Mouse (Mus musculus): ENCODE results near the gene 4833439L19Rik. TPM values are rescaled to one million over a fixed set of nuclear protein-coding genes. Genes with fewer than 3 reads are reported as not detected.

Gene 4833439L19Rik
- polyA plus RNA-seq, 2 experiments, result 22.2 to 36.1 TPM

DNA sequence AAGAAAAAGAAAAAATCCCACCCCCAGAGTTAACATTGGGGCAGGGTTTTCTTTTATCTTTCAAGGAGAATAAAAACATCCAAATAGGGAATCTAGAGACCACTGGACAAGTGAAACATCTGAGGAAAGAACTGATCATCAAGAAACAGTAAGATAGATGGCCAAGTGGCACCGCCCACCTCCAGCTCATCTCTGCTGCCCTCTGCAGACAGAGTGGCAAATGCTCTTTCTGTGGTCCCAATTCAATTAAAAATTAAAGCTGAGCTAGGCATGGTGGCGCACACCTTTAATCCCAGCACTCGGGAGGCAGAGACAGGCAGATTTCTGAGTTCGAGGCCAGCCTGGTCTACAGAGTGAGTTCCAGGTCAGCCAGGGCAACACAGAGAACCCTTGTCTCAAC is 45.0 kb downstream of the 4833439L19Rik start:
- Histone ChIP-seq H3K9me3 (ENCODE audit: control insufficient read depth, low read length) (no peaks in the 10 kb centered on the region), H3K36me3 (replicated peaks; ENCODE audit: control insufficient read depth, insufficient read depth, low read depth) (no peaks in the 10 kb centered on the region; the same call in 1 of the 2 replicates), H3K9ac (replicated peaks) (no peak overlapping the region), H3K27me3 (ENCODE audit: control insufficient read depth, insufficient read depth, low read length) (no peaks in the 10 kb centered on the region), H3K4me3 (ENCODE audit: insufficient read depth in 1 of 2, low read depth in 2 of 2, low read length in 2 of 2) (no peak overlapping the region), H3K4me2 (ENCODE audit: low read depth) (no peak overlapping the region), H3K27ac (no peak overlapping the region), H3K4me1 (replicated peaks; ENCODE audit: control insufficient read depth in 2 of 2, insufficient read depth in 2 of 2, low read length in 1 of 2) (no peaks in the 10 kb centered on the region)
- TF ChIP-seq CTCF (IDR thresholded peaks at IDR 0.05; ENCODE audit: low read depth), result peak; percentile 66
- TF ChIP-seq EP300 (IDR thresholded peaks at IDR 0.05; ENCODE audit: low read depth), result no peak
- DNase-seq (ENCODE audit: low read depth in 3 of 3, low spot score in 3 of 3), result peak in 1 of 3 experiments; percentile 11
- no peak for ATAC-seq (ENCODE audit: insufficient read depth)
- 67% methylated on average over 4 of the region's 4 CpGs for WGBS (ENCODE audit: insufficient replicate concordance)

DNA sequence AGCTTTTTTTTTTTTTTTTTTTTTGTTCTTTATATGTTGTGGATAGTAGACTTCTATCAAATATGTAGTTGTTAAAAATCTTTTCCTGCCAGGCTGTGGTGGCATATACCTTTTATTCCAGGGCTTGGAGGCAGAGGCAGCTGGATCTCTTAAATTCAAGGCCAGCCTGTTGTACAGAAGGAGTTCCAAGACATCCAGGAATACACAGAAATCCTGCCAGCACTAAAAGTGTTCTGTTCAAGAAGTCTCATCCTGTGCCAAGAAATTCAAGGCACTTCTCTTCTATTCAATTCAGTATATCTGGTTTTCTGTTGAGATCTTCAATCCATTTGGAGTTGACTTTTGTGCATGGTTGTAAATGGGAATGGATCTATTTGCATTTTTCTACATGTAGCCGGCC is 59.3 kb downstream of the 4833439L19Rik start:
- Histone ChIP-seq H3K36me3 (replicated peaks; ENCODE audit: control insufficient read depth, insufficient read depth, low read depth) (no peaks in the 10 kb centered on the region), H3K9ac (replicated peaks) (no peak overlapping the region), H3K4me3 (ENCODE audit: insufficient read depth in 1 of 2, low read depth in 2 of 2, low read length in 2 of 2) (no peak overlapping the region), H3K4me1 (replicated peaks; ENCODE audit: control insufficient read depth in 2 of 2, insufficient read depth in 2 of 2, low read length in 1 of 2) (peaks cover 5 to 11% of the 10 kb centered on the region in 2 experiments), H3K9me3 (ENCODE audit: control insufficient read depth, low read length) (no peaks in the 10 kb centered on the region), H3K4me2 (ENCODE audit: low read depth) (no peak overlapping the region), H3K27ac (no peak overlapping the region), H3K27me3 (ENCODE audit: control insufficient read depth, insufficient read depth, low read length) (no peaks in the 10 kb centered on the region; the same call in 1 of the 2 replicates)
- DNase-seq (ENCODE audit: low read depth in 3 of 3, low spot score in 3 of 3), result no peak
- ATAC-seq (ENCODE audit: insufficient read depth), result no peak
- TF ChIP-seq EP300 (IDR thresholded peaks at IDR 0.05; ENCODE audit: low read depth), result no peak
- no peak for TF ChIP-seq CTCF (IDR thresholded peaks at IDR 0.05; ENCODE audit: low read depth)
- WGBS (ENCODE audit: insufficient replicate concordance), result 71% methylated on average over 1 of the region's 1 CpGs

DNA sequence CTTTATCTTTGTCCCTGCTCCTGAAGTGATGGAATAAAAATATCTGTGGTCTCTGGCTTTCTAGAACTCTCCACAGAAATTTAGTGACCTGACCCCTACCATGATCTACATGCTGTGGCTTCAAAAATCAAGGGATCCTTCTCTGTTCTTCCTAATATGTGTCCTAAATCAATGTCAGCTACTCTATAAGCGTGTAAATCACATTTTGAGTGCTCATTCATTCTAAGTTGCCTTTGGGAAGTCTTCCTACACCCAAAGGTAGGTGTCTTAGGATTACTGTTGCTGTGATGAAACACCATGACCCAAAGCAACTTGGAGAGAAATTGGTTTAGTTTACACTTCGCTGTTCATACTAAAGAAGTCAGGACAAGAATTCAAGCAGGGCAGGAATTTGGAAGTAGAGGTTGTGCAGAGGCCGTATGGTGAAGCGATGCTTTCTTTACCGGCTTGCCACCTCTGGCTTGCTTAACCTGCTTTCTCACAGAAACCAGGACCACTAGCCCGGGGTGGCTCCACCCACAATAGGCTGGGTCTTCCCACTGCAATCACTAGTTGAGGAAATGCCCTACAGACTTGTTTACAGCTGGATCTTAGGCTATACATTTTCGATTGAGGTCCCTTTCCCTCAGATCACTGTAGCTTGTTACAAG is 60.5 kb downstream of the 4833439L19Rik start:
- H3K9ac ChIP-seq (replicated peaks), result peak overlapping the region; percentile 69
- peak overlapping the region; percentile 99 for H3K4me2 ChIP-seq (ENCODE audit: low read depth)
- H3K36me3 ChIP-seq (replicated peaks; ENCODE audit: control insufficient read depth, insufficient read depth, low read depth), result no peaks in the 10 kb centered on the region
- no peaks in the 10 kb centered on the region for H3K9me3 ChIP-seq (ENCODE audit: control insufficient read depth, low read length)
- no peaks in the 10 kb centered on the region; the same call in 1 of the 2 replicates for H3K27me3 ChIP-seq (ENCODE audit: control insufficient read depth, insufficient read depth, low read length)
- no peak for TF ChIP-seq EP300 (IDR thresholded peaks at IDR 0.05; ENCODE audit: low read depth)
- no peak for TF ChIP-seq CTCF (IDR thresholded peaks at IDR 0.05; ENCODE audit: low read depth)
- no peak for ATAC-seq (ENCODE audit: insufficient read depth)
- no peak overlapping the region for H3K27ac ChIP-seq
- DNase-seq (ENCODE audit: low read depth in 3 of 3, low spot score in 3 of 3), result no peak
- WGBS (ENCODE audit: insufficient replicate concordance), result 33% methylated on average over 7 of the region's 7 CpGs
- peak overlapping the region; percentile 63 to 73 for H3K4me3 ChIP-seq (ENCODE audit: insufficient read depth in 1 of 2, low read depth in 2 of 2, low read length in 2 of 2)
- H3K4me1 ChIP-seq (replicated peaks; ENCODE audit: control insufficient read depth in 2 of 2, insufficient read depth in 2 of 2, low read length in 1 of 2), result peaks cover 7 to 15% of the 10 kb centered on the region in 2 experiments

DNA sequence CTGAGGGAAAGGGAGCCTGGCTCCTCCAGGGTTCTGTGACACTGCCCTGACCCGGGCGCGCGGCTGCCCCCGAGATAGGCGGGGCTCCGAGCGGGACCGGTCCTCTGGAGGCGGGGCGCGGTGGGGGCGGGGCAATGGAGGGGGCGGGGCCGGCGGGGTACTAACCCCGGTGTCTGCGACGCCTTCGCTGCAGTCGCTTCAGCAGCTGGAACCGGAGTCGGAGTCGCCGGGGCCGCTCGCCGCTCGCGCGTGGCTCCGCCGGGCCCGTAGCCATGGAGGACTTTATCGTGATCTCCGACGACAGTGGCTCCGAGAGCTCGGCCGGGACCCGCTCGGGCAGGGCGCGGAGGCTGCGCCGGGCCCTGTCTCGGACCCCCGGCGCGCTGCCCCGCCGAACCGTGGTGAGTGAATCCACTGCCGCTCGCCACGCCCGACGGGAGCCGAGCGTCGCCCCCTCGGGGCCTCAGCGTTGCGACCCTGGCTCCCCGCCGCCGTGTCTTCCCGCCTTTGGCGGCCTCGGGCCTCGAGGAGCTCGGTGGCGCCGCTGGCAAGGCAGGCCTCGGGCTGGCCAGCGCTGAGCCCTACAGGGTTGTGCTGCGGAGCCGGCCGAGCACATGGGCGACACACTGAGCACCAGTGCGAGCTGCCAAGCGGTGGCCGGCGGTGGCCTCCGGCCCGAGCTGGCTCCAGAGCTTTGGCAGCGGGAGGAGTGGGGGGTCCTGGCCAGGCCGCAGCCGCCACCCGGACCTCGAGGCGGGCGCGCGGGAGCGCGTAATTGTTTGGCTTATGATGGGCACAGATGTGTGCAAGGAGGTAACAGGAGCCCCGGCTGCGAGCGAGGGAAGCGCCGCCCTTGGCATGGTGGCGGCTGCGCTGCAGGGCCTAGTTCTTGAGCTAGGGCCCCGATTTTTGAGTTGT is 61.4 kb downstream of the 4833439L19Rik start, which contains the start of gene Simc1:
Gene Simc1, plus strand, starts transcription at position 176 of the 918 bp plus-strand sequence.
- Histone ChIP-seq H3K9ac (replicated peaks) (peak within 1 kb of the TSS; percentile 69), H3K4me1 (replicated peaks; ENCODE audit: control insufficient read depth in 2 of 2, insufficient read depth in 2 of 2, low read length in 1 of 2) (peaks cover 7 to 15% of the 10 kb centered on the region in 2 experiments), H3K27ac (peak within 1 kb of the TSS; percentile 28; the same call in 1 of the 2 replicates), H3K4me3 (ENCODE audit: insufficient read depth in 1 of 2, low read depth in 2 of 2, low read length in 2 of 2) (peak within 1 kb of the TSS; percentile 63 to 73), H3K36me3 (replicated peaks; ENCODE audit: control insufficient read depth, insufficient read depth, low read depth) (no peaks in the 10 kb centered on the region), H3K9me3 (ENCODE audit: control insufficient read depth, low read length) (no peaks in the 10 kb centered on the region), H3K4me2 (ENCODE audit: low read depth) (peak within 1 kb of the TSS; percentile 99), H3K27me3 (ENCODE audit: control insufficient read depth, insufficient read depth, low read length) (no peaks in the 10 kb centered on the region; the same call in 1 of the 2 replicates)
- DNase-seq (ENCODE audit: low read depth in 3 of 3, low spot score in 3 of 3) (peak; percentile 47 to 50 (median 50)), ATAC-seq (ENCODE audit: insufficient read depth) (peak; percentile 93)
- WGBS (ENCODE audit: insufficient replicate concordance), result under 1% methylated on average over 104 of the region's 105 CpGs
- no peak for TF ChIP-seq EP300 (IDR thresholded peaks at IDR 0.05; ENCODE audit: low read depth)
- 0 out of 2 replicates have a peak, but pooled peaks have one; percentile 8 for TF ChIP-seq CTCF (IDR thresholded peaks at IDR 0.05; ENCODE audit: low read depth)

DNA sequence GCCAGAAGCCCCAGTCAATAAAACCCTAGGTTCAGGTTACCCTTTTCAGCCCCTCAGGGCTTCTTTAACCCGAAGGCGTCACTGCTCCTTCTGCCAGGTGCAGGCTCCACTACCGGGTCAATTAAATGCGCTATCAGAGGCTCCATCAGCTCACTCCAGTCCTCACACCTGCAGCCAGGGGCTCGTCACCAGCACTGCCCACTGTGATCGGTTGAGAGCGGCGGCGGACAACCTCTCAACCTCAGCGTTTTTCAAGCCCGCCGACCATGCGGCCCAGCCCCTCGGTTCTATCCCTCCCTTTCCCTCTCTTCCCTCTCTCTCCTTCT is 62.0 kb downstream of the 4833439L19Rik start:
- H3K4me1 ChIP-seq (replicated peaks; ENCODE audit: control insufficient read depth in 2 of 2, insufficient read depth in 2 of 2, low read length in 1 of 2), result peaks cover 7 to 15% of the 10 kb centered on the region in 2 experiments; a peak in 3 of 4 replicates
- no peaks in the 10 kb centered on the region; the same call in 1 of the 2 replicates for H3K27me3 ChIP-seq (ENCODE audit: control insufficient read depth, insufficient read depth, low read length)
- ATAC-seq (ENCODE audit: insufficient read depth) (peak; percentile 45), DNase-seq (ENCODE audit: low read depth in 3 of 3, low spot score in 3 of 3) (no peak)
- H3K36me3 ChIP-seq (replicated peaks; ENCODE audit: control insufficient read depth, insufficient read depth, low read depth), result no peaks in the 10 kb centered on the region
- H3K27ac ChIP-seq, result no peak overlapping the region
- TF ChIP-seq CTCF (IDR thresholded peaks at IDR 0.05; ENCODE audit: low read depth) (0 out of 2 replicates have a peak, but pooled peaks have one; percentile 11), EP300 (IDR thresholded peaks at IDR 0.05; ENCODE audit: low read depth) (no peak)
- H3K9me3 ChIP-seq (ENCODE audit: control insufficient read depth, low read length), result no peaks in the 10 kb centered on the region
- WGBS (ENCODE audit: insufficient replicate concordance), result 3% methylated on average over 14 of the region's 14 CpGs
- H3K9ac ChIP-seq (replicated peaks), result peak overlapping the region; percentile 45
- H3K4me3 ChIP-seq (ENCODE audit: insufficient read depth in 1 of 2, low read depth in 2 of 2, low read length in 2 of 2), result peak overlapping the region; percentile 46 to 73
- H3K4me2 ChIP-seq (ENCODE audit: low read depth), result peak overlapping the region; percentile 99
